Mouse (Mus musculus) adrenal gland, postnatal 0 days (tissue): Measurements from ENCODE around the gene Gm49339. TPM values are rescaled to one million over a fixed set of nuclear protein-coding genes. Genes with fewer than 3 reads are reported as not detected.

Experiments used
- polyA plus RNA-seq: library from polyadenylated mRNA; unstranded; fragments of >200 nt; fragmentation: Nextera tagmentation; extraction: Ambion mirVana; gene quantifications from 2 replicates; pipeline ENCODE4 v1.2.1, GENCODE M21; 2015

Gene Gm49339
- polyA plus RNA-seq, result 2.3 and 4.9 TPM in 2 replicates

DNA sequence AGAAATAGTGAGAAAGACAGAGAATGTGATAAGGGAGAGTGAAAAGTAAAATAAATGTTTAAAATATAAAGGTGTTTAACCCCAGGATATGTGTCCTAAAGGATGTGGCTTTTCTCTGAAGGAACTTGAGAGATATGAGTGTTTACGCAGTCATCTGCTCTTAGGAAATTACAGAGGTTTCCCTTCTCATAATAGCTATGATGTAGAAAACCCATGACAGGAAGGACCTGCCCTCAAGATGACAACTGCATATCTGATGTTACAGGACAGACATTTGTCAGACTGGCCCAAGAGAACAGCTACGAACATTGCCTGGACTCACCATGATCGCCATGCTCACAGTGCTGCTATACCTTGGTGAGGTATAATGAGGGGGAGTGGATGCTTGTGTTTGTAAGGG is at the start of gene Gm49339, which contains the start of gene Lilr4b:
Gene Gm49339 (plus strand): TSS at position 216 of the 400 bp plus-strand sequence.
Gene Lilr4b (plus strand): TSS at position 236 of the 400 bp plus-strand sequence.

GRCm38 (mm10) chr10:51490691-51491090 is 10.3 kb downstream of the Gm49339 start, which contains the start of gene Lilrb4a:
Gene Lilrb4a (plus strand): TSS chr10:51490956.

Other genes starting within 250 kb of the Gm49339 start
- 4.5 and 6.3 TPM in 2 replicates for gene Lilr4b, start within 50 bp of the Gm49339 start, polyA plus RNA-seq
- 13.3 and 17.9 TPM in 2 replicates for gene Lilrb4a, start 10.3 kb downstream of the Gm49339 start, polyA plus RNA-seq
- gene Fam162b, start 109.9 kb downstream of the Gm49339 start, polyA plus RNA-seq, result 1.1 and 2.5 TPM in 2 replicates
- gene Gprc6a, start 150.8 kb downstream of the Gm49339 start, polyA plus RNA-seq, result not detected in 2 replicates
- not detected in 2 replicates for gene Rfx6, start 197.1 kb downstream of the Gm49339 start, polyA plus RNA-seq